Mouse (Mus musculus): ENCODE measurements around the gene Nfatc2.

Gene Nfatc2

DNA sequence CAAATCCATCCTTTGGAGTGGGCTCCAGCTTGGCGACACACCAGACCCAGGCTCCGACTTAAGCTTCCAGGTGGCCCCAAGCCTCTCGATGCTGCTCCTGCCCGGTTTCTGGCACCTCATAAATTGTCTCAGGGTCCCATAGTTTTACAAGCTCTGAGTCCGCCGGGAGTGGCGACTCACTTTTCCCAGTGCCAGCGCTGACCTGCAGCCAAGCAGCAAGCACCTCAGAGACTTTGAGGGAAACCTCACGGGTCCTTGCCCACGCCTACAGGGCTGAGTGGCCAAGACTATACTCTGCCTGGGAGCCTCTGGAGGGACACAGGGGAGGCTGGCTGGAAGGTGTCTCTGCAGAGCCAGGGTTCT, 74.0 kb downstream of the Nfatc2 start:
- no peak for DNase-seq

DNA sequence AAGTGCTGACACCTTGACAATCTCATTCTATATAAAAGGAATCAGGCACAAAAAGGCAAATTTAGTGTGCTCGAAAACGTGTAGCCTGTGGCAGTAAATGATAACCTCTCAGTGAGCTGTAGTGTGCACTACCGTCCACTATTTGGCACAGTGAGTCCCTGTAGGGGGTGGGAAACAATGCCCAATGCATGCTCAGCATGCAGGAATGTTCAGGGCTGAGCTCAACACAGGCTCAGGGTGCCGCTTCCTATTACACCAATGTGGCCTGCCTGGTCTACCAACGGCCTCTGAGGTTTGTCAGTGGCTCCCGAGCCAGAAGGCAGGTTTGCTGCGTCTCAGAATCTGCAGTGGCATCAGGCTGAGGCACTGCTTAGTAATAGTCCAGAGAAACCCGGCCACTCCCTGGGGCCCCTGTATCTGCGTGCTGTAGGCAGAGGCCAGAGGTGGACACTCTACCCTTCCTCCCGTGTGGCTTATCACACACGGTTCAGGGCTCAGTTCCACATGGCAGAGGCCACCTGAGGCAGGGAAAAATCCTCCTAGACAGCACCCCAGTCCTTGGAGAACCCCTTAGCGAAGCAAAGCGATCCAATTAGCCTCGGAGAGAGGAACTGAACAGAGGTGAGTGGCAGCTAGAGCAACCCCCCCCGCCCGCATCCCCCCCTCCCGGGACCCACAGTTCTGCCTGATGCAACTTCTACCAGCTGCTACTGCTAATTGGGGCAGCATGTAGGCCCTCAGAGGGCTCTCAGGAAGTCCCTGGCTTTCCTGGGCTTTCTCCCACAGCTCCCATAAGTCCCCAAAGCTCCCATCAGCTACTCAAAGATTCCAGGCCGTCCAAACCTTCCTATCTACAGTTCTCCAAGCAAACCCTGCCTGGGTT, 74.7 kb downstream of the Nfatc2 start:
- DNase-seq = no peak

DNA sequence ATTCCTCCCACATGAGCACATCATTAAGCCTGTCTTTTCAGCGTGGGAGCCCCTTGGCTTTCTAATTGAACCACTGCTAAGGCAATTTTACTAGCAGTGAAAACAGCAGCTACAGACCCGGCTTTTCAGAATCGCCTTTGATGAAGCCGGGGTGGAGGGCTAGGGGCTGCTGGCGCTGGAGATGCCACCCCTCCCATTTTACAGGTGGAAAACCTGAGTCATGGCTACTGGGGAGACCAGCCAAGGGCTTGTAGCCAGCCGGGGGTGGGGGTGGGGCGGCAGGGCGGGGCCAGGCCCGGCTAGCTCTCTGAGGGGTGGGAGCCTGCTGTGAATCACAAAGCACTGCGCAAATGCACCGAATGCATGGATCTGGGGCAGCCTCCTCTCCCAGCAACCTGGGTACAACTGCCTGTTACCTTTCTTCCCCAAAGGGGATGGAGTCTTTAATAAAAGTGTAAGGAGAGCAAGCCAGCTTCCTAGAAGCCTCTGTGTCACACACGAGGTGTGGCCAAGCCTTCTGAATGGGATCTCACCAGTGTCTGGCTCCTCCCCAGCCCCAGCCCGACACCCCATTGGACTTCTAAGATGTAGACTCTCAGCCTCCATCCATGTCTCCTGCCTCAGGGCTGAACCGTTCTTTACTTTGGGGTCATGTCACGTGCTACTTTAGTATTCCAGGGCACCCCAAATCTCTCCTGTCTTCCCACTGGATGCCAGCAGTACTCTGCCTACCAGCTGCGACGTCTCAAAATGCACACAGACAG, 75.9 kb downstream of the Nfatc2 start:
- DNase-seq = no peak

DNA sequence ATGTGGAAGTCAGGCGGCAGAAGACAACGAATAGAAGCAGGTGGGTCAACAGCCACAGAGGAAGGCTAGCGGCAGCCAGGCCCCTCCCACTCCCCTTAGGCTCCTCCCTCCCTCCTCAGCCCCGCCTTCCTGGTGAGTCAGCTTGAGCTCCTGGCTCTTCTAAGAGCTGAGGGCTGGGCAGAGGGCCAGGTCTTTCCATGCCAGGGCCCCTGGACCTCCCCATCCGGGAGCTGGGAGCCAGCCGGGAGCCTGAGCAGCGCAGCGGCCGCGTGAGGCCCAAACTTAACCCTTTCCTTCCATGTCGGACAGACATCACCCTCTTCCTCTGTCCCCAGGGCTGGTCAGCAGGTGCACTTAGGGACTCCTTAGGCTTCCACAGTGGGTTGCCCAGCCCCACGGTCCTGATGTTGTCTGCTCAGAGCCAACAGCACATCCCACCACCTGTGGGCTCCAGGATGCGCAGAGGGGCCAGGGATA, 76.5 kb downstream of the Nfatc2 start:
- peak; percentile 62 for DNase-seq

DNA sequence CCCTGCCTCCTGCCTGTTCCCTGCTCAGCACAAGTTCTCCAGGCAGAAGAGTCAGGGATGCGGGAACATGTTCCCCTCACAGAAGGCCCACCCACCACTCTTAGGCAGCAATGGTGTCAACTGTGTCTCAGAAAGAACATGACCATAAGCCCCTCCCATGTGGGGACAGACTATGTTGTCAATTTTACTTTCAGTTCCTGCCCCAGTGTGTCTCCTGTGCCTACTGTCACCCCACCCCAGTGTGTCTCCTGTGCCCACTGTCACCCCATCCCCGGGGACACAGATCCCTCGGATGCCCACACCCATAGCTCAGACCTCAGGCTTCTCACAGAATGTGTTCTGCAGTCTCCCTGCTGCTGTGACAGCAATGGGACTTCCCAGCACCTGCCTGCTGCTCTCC, 79.2 kb downstream of the Nfatc2 start:
- DNase-seq = no peak

DNA sequence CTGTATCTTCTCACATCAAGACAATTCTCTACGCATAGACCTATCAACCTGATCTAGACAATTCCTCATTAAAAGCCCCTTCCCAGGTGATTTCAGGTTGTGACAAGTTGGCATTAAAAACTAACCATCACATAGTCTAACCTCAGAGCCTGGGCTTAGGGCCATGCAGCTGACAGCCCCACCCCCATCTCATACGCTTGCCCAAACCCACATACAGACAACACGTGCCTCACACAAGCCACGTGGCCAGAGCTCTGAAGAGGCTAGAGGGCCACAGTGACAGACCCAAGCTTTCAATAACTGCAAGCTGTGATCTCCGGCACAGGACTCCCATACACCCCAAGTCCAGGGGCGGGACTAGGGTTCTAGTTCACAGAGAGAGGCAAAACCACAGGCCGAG, 80.7 kb downstream of the Nfatc2 start:
- DNase-seq = no peak

DNA sequence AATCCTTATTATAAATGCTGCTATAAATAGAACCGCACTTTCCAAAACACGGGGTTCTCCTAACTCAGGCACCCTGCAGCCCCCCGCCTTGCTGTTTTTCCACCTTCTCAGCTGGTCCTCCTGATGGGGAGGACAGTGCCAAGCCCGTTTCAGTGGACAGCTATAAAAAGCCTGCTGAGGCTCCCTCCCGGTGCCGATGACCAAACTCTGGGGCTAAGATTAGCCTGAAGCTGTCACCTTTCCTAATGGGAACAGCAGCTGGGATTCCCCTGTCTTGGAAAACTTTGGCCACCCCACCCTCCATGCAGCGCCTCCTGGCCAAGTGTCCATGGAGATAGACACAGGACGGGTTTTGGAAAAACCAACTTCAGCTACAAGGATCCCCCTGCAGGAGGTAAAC, 81.9 kb downstream of the Nfatc2 start:
- no peak for DNase-seq

DNA sequence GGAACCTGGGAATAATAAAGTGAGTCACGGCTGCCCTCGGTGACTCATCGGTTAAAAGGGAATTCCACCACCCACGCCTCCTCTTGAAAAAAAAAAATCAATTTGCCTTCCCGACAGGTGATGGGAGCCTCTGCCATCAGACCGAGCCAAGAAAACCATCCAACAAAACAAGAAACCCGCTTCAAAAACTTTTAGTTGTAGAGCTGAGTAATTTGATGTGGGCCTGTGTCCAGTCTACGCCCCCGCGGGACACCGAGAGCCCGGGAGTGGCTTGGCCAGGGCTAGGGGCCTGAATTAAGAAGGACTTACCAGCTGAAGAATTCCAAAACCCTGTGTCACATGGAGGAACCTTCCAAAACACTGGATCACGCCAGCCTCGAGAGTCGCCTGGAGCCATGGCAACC, 83.2 kb downstream of the Nfatc2 start:
- no peak for DNase-seq

DNA sequence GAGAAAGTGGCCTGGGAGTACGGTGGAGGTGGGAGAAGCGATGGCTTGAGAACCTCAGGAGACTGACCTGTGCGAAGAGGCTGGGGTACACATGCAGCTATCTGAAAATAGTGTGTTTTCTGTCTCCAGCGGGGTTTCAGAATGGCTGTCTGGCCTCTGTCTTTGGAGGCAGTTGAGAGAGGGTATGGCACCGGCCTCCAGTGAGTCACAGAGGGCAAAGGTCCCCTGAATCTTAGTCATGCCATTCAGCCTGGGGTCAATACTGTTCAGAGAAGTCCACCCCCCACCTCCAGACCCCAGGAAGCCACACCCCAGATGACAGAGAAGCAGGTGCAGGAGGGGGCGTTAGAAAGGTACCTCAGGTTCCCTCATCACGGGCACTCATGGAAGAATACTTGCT, 83.7 kb downstream of the Nfatc2 start:
- DNase-seq = no peak

DNA sequence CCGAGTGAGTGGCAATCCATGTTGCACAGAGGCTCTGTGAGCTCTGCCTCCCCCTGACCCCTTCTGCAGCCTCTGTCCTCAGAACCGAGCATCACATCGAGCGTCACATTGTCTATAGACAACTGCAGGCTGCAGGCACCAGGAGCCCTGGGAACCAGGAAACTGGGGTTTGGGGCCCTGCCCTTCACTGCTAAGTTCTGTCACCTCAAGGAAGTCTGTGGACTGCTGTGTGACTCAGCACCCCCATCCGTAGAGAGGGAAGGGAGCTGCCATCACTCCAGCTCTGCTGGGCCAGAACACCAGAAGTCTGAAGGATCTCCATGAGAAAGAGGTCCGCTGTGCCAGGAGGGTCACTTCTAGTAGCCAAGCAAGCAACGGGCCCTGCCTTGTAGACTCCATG, 84.7 kb downstream of the Nfatc2 start:
- DNase-seq = peak; percentile 24

DNA sequence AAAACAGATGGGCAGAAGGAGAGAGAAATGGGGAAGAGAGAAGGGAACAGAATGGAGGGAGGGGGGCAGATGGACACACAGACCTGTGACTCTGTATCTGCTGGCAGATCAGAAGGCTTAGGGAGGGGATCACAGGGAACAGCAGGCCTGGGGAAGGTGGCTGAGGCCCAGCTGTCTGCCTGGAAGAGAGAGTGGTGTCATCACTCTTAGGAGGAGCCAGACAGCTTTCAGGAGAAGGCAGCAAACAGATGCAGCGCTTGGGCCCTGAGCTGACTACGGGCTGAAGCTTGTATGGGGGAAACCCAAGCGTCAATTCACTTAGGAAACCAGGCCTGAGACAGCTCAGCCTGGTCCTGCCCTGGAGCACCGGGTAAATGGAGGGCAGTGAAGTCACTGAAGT, 86.0 kb downstream of the Nfatc2 start:
- no peak for DNase-seq

DNA sequence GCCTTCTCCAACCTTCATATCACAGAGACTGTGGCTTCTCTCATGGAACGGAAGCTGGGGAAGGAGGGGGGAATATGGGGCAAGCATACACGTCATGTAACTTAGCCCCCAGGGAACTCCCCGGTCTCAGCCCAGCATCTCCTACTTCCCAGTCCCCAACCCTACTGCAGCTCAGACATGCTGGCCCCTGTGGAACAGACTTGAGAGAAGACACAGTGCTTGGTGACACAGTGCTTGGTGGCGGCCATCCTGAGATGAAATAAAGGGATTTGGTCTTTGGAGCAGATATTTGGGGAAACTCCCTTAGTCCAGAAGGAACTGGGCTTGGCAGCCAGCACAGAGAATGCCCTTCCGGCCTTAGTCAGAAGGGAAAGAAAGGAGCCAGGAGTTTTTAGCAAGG, 87.3 kb downstream of the Nfatc2 start:
- DNase-seq = no peak

DNA sequence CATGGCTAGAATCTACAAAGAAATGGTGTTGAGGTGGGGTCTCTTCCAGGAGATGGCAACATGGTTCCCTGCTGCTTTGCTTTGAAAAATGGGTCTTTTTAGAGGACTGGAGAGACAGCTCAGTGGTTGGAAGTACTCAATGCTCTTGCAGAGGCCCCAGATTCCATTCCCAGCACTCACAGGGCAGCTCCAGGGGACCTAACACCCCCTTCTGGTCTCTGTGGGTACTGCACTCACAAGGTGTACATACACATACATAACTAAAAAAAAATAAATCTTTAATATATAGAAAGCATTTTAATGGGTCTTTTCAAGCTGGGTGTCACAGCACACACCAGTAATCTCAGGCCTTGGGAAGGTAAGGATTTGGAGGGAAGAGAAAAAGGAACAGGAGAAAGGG, 89.9 kb downstream of the Nfatc2 start:
- no peak for DNase-seq

DNA sequence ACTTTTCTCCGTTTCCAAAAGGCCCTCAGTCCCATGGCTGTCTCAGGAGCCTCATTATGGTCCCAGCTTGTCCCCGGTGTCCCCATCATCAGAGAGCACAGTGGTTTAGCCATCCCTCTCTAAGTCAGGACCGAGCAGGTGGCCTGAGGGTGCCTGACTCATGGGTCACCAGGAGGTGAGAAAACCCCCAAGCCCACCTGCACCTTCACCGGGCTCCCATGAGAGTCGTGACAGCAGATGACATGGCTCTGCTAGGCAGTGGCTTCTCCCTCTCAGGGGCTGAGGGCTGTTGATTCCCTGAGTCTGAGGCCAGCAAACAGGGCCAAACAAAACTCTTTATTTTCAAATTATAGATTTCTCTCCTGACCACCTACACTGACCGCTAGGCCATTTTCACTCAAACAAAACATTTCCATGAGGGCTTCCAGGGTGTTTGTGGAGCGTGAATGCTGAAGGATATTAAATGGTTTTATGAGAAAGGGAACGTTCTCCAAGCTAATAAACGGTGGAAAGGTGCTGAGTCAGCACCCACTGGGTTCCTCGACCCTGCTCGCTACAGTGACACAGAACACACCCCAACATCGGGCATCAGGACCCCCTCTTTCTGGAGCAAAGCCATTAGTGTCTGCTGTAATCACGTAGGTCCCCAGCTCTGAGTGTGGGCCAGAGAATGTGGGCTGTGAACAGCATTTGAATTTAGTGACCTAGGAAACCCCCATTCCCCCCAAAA, 92.8 kb downstream of the Nfatc2 start:
- no peak for DNase-seq

DNA sequence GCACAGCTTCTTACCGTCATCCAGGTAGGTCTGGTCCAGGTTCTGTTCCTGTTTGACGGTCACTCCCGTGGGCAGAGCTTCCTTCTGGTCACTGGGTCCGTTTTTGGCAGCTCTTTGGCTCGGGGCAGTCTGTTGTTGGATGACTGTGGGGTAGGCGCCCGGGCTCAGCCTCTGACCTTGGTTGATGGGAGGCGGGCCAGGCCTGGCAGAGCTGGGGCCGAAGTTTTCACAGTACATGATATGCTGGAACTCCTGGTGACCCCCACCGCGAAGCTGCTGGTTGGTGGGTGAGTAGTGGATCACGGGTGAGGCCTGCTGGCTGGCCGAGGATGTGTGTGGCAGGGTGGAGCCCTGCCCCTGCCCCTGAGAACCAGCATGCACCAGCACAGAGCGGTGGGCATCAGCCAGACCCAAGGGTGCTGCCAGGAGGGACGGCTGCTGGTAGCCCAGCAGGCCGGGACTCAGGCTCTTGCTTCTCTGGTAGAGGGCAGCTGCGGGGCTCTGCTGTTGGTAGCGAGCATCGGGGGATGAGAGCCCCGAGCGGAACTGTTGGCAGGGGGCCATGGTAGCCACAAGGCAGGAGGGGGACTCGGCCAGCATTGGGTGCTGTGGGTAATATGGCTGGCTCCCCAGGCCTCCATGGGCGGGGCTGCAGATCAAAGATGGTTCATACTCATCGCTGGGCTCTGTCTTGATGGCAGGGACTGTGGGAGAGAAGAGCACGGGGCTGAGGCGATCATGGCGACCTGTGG, 96.8 kb downstream of the Nfatc2 start:
- no peak for DNase-seq

DNA sequence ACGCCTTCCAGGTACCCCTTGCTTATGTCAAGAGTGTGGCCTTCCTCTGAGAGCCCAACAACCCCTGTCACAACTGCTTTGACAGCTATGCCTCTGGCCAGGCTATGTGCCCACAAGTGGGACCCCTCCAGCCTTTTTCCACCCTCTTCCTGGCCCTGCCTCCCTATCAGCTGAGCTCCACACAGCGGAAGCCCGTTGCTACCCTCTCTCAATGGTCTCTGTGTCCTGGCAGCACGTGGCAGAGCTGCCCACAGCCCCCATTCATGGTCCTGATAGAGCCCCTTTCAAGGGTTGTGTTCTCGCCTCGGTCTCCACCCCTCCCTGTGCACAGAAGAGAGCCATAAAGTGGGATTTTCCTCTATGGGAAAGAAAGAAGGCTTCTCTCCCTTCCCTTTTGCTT, 97.7 kb downstream of the Nfatc2 start:
- no peak for DNase-seq

DNA sequence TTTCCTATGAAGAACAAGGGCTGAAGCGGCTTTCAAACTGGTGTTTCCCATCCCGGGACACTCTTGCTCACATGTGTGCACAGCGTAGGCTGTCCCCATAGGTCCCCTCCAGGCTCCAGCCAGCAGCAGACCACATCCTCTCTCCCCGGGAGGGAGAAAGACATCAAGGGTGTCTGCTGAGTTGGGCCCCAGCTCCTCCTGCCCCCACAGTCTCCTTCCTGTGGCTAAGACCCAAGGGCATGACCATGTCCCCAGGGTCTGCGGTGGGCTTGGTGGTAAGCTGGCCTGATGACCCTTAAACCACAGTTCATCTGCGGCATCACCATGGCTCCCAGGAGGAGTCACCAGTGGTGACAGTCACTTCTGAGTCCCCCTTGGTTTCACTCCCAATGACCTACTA, 100.7 kb downstream of the Nfatc2 start:
- DNase-seq = no peak

DNA sequence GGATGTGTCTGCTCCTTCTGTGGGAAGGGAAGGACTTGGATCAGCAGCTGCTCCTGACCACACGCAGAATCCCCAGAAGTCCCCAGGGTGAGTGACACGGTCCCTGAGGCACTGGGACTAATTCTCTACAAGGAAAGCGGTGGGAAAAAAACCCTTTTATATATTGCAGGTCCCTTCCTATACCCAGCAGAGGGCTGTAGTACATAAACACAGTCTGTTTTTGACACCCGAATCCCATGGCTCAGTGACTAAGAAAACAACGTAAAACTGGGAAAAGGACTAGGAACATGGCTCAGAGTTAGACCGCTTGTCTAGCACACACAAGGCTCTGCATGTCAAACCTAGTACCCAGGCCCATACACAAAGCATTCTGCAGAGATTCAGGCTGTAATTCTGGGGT, 101.2 kb downstream of the Nfatc2 start:
- DNase-seq = no peak

DNA sequence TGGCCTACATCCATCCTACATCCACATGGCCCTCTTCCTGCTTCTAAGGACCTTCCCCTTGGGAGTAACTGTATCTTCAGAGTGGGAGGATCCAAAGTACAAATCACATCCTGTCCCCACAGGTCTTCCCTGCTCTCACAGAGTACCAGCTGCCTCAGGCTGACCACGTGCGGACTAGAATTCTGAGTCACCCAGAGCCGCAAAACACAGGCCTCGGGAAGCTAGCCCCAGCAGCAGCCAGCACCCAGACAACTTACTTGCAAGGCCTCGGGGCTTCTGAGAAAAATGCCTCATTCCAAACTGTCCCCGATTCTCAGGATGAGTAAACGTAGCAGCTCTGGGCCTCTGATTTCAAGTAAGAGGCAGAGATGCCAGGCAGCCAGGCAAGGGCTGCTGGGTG, 109.7 kb downstream of the Nfatc2 start:
- no peak for DNase-seq

DNA sequence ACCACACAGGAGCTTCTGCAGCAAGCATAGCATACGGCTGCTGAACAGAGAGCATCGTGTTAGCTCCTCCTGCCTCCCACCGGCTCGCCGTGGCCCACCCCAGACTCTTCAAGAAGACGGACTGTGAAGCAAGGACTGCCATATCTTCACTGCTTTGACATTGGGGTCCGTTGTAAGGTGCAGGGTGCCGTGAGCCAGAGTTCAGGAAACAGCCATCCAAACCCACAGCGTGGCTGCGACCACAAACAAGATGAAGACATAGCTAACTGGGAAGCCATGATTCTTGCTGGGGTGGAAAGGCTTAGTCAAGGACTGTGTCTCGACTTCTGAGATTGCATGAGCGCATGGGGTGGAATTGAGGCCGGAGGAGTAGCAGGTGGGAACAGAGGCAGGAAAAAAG, 111.5 kb downstream of the Nfatc2 start:
- DNase-seq = peak; percentile 28

DNA sequence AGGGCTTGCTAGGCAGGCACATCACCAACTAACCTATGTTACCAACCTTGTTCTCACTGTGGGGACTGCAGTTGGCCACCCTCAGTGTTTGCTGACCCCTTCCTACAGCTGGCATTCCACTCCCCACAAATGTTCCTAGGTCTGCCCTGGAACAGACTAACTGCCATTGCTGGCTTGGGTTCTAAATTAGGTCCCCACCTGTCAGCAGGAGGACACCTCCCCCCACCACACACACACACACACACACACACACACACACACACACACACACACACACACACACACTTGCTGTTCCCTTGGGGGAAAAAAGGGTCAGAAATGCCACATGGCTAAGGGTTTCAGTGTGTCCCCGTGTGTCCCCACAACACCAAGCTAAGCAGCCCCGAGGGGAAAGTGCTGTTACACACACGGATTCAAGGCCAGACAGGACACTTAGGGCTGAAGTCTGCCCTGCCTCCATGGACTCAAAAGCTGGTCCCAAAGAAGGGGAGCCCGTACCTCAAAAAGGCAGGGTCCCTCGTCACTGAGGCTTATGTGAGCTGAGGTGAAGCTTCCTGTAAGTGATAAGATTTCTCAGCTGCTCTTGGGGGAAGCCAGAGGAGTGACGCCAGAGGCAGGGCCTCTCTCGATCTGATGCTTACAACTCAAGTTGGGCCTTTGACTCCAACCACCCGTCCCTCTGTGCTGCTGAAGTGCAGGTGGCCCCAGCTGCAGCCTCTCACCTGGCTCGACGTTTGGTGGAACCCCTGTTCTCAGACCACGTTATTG, 113.1 kb downstream of the Nfatc2 start:
- DNase-seq = peak; percentile 46

DNA sequence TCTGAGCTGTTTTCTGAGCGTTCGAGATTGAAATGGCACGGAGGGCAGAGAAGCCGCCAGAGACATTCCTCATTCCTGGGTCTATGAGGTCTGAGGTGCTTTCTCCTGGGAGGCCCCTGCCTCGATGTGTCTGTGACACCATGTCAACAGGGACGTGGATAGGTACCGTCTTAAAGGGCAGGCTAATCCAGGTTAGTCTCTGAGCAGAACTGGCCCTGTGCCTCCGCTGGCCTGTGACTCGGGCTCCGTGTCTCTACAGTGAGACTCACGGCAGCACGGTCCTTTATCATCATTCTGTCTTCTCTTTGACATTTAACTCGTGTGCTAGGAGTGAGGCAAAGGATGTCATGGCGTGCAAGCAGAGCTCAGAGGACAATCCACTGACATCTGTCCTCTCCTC, 120.3 kb downstream of the Nfatc2 start:
- DNase-seq = no peak

All from thymus, postnatal 14 days (tissue).